Comparison of ENCODE assay signal across 9 mouse cellular contexts in the genomic region with DNA sequence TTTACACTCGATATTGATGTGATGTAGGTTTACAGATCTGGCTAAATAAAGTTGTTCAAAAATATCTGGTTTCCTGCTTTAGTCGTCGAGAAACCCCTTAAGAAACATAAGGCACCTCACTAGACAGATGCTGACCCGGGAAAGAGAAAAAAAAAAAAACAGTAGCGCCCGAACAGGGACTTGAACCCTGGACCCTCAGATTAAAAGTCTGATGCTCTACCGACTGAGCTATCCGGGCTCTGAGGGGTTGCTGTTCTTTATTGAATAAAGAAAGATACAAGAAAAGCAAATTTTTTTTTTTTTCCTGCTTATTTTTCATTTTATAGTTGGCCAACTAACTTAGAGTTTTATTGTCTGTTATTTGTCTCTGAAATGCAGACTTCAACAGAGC. TPM values are rescaled to one million over a fixed set of nuclear protein-coding genes. Genes with fewer than 3 reads are reported as not detected.
A peak's percentile ranks its signal among the peaks of the same experiment; 100 is the strongest.
DNase-seq lines count a peak whose midpoint lies in the region; ATAC-seq and TF ChIP-seq lines count a peak whose summit lies in the region.
"Had no signal": no experiment of that assay in that cellular context is flagged by ENCODE, and none has a peak within 500 bp of the region (broad histone marks: within the 10 kb centered on the region; RNA-seq: fewer than 3 reads in every experiment).

No protein-coding gene starts in this region.

- H3K4me2 ChIP-seq in midbrain, postnatal 0 days (ENCODE audit: low read depth, low read length, poor library complexity, severe bottlenecking) = peak overlapping the region; percentile 61

- H3K27ac ChIP-seq in midbrain, postnatal 0 days (ENCODE audit: low read depth, low read length) = no peak overlapping the region

- no peaks in the 10 kb centered on the region for H3K36me3 ChIP-seq in midbrain, postnatal 0 days (ENCODE audit: insufficient read depth, low read length)

- peak overlapping the region; percentile 47 for H3K4me3 ChIP-seq in midbrain, postnatal 0 days (ENCODE audit: low read depth, low read length)

- H3K27me3 ChIP-seq in midbrain, postnatal 0 days (ENCODE audit: insufficient read depth, low read length) = no peaks in the 10 kb centered on the region

- intact Hi-C loops in heart, postnatal 36 days (cut with DNase I) = loop anchor here (1.0 to 5.0 kb wide), 4 partner anchors 8 to 855 kb away; no protein-coding TSS in a partner anchor

- 0 out of 2 replicates have a peak, but pooled peaks have one; percentile 1 for ATAC-seq in common myeloid progenitor, adult 5-6 weeks (replicated peaks; ENCODE audit: low read depth, poor library complexity, severe bottlenecking)
- peak; percentile 53 for ATAC-seq in midbrain, postnatal 0 days (ENCODE audit: low FRiP score)

- no peaks in the 10 kb centered on the region for H3K4me1 ChIP-seq in midbrain, postnatal 0 days (ENCODE audit: insufficient read depth, low read length)

- H3K9ac ChIP-seq in midbrain, postnatal 0 days (replicated peaks; ENCODE audit: low read length, poor library complexity, severe bottlenecking) = peak overlapping the region; percentile 40; the same call in 1 of the 2 replicates

- DNase-seq in spleen, adult 12 weeks (ENCODE audit: low spot score) = peak; percentile 42
- no peak for DNase-seq in spleen, postnatal 14 days (ENCODE audit: low spot score in 2 of 2)
- peak; percentile 35 to 43 for DNase-seq in heart, postnatal 36 days
- peak; percentile 45 for DNase-seq in liver
- DNase-seq in midbrain, postnatal 0 days (ENCODE audit: low spot score) = peak; percentile 59
- DNase-seq in layer of hippocampus, adult 8-10 months (ENCODE audit: low spot score in 2 of 2) = no peak
- no peak for DNase-seq in c-Kit-positive CD71-positive TER-119-positive erythroid progenitor cells, embryonic 14.5 days (ENCODE audit: low spot score)

- no peaks in the 10 kb centered on the region for H3K9me3 ChIP-seq in midbrain, postnatal 0 days (ENCODE audit: low read length)

- TF ChIP-seq CTCF in midbrain, postnatal 0 days (IDR thresholded peaks at IDR 0.05) = no peak

- WGBS in midbrain, postnatal 0 days = 0% methylated on average over 8 of the region's 8 CpGs

RNA-seq across cellular contexts. Expression of gene Trim27, which starts 11.3 kb away (rescaled TPM):
- total RNA-seq in common myeloid progenitor, adult 5-6 weeks (2017) = 162 and 186 TPM in 2 replicates
- total RNA-seq in heart, postnatal 36 days (2021) = 10 to 100 TPM; 19.7 to 20.0 TPM
- 74.5 and 76.2 TPM in 2 replicates for total RNA-seq in midbrain, postnatal 0 days (2014; rRNA removed)
- polyA plus RNA-seq in midbrain, postnatal 0 days (2015; fragmentation: Nextera tagmentation; extraction: Ambion mirVana) = 64.2 and 65.0 TPM in 2 replicates
- 10 to 100 TPM; 37.2 to 44.2 (median 40.2) TPM for total RNA-seq in layer of hippocampus, adult 8-10 months (2022)

RNA-seq across cellular contexts. Expression of gene Olfr1368, which starts 22.2 kb away (rescaled TPM):
- total RNA-seq in common myeloid progenitor, adult 5-6 weeks (2017) = not detected in 2 replicates
- total RNA-seq in heart, postnatal 36 days (2021) = not detected
- total RNA-seq in midbrain, postnatal 0 days (2014; rRNA removed) = not detected in 2 replicates
- not detected in 2 replicates for polyA plus RNA-seq in midbrain, postnatal 0 days (2015; fragmentation: Nextera tagmentation; extraction: Ambion mirVana)
- total RNA-seq in layer of hippocampus, adult 8-10 months (2022) = not detected
- polyA plus RNA-seq: frontal cortex, adult 2 months had no signal

RNA-seq across cellular contexts. Expression of gene Olfr263, which starts 38.5 kb away (rescaled TPM):
- total RNA-seq in common myeloid progenitor, adult 5-6 weeks (2017) = not detected in 2 replicates
- not detected for total RNA-seq in heart, postnatal 36 days (2021)
- not detected in 2 replicates for total RNA-seq in midbrain, postnatal 0 days (2014; rRNA removed)
- polyA plus RNA-seq in midbrain, postnatal 0 days (2015; fragmentation: Nextera tagmentation; extraction: Ambion mirVana) = not detected in 2 replicates
- total RNA-seq in layer of hippocampus, adult 8-10 months (2022) = not detected
- polyA plus RNA-seq: frontal cortex, adult 2 months had no signal

RNA-seq across cellular contexts. Expression of gene Olfr1369-ps1, which starts 56.6 kb away (rescaled TPM):
- total RNA-seq in common myeloid progenitor, adult 5-6 weeks (2017) = 0.05 TPM in 1 of 2 replicates, not detected in the other
- not detected for total RNA-seq in heart, postnatal 36 days (2021)
- not detected in 2 replicates for total RNA-seq in midbrain, postnatal 0 days (2014; rRNA removed)
- 0.10 TPM in 1 of 2 replicates, not detected in the other for polyA plus RNA-seq in midbrain, postnatal 0 days (2015; fragmentation: Nextera tagmentation; extraction: Ambion mirVana)
- total RNA-seq in layer of hippocampus, adult 8-10 months (2022) = under 1 TPM in 1 of 4 experiments, not detected in 3; 0.08 TPM
- polyA plus RNA-seq: frontal cortex, adult 2 months had no signal

Comparison
In these comparisons a context has a peak if more than half of its experiments do, and no peak if none do; other contexts are left out.
1. DNase-seq: peak in spleen, adult 12 weeks (single experiment), heart, postnatal 36 days (2 of 2), liver (single experiment) and midbrain, postnatal 0 days (single experiment); none in spleen, postnatal 14 days (0 of 2), layer of hippocampus, adult 8-10 months (0 of 2) and c-Kit-positive CD71-positive TER-119-positive erythroid progenitor cells, embryonic 14.5 days (single experiment).